Mouse (Mus musculus): Measurements from ENCODE around the gene Dusp12.

Gene Dusp12

GRCm38 (mm10) chr1:170884978-170885561, at the start of gene Dusp12, which contains the start of gene Gm26620:
TSS of gene Dusp12 (minus strand) at chr1:170885540.
TSS of gene Gm26620 (plus strand) at chr1:170885065.
- DNase-seq (ENCODE audit: low spot score) = peak; percentile 75

GRCm38 (mm10) chr1:170934383-170934782, 49.0 kb upstream of the Dusp12 start:
- DNase-seq (ENCODE audit: low spot score) = no peak

GRCm38 (mm10) chr1:170933940-170934339, 48.6 kb upstream of the Dusp12 start:
- no peak for DNase-seq (ENCODE audit: low spot score)

- DNase-seq (ENCODE audit: low spot score) = no peak
Observed at GRCm38 (mm10) chr1:170933386-170933920, 48.1 kb upstream of the Dusp12 start.

- no peak for DNase-seq (ENCODE audit: low spot score)
Observed at GRCm38 (mm10) chr1:170932043-170932442, 46.7 kb upstream of the Dusp12 start.

- no peak for DNase-seq (ENCODE audit: low spot score)
Observed at GRCm38 (mm10) chr1:170929245-170929644, 43.9 kb upstream of the Dusp12 start.

- no peak for DNase-seq (ENCODE audit: low spot score)
Observed at GRCm38 (mm10) chr1:170928467-170928866, 43.1 kb upstream of the Dusp12 start.

- no peak for DNase-seq (ENCODE audit: low spot score)
Observed at GRCm38 (mm10) chr1:170927378-170927777, 42.0 kb upstream of the Dusp12 start, which contains the start of gene Fcrla. TSS of gene Fcrla (minus strand) at chr1:170927583.

- no peak for DNase-seq (ENCODE audit: low spot score)
Observed at GRCm38 (mm10) chr1:170926941-170927340, 41.6 kb upstream of the Dusp12 start.

- no peak for DNase-seq (ENCODE audit: low spot score)
Observed at GRCm38 (mm10) chr1:170924485-170924884, 39.1 kb upstream of the Dusp12 start.

GRCm38 (mm10) chr1:170919308-170919707, 34.0 kb upstream of the Dusp12 start:
- no peak for DNase-seq (ENCODE audit: low spot score)

- DNase-seq (ENCODE audit: low spot score) = no peak
Observed at GRCm38 (mm10) chr1:170915657-170916056, 30.3 kb upstream of the Dusp12 start.

- DNase-seq (ENCODE audit: low spot score) = no peak
Observed at GRCm38 (mm10) chr1:170912891-170913615, 27.7 kb upstream of the Dusp12 start, which contains the start of gene Fcrlb. TSS of gene Fcrlb (minus strand) at chr1:170912941.

GRCm38 (mm10) chr1:170911907-170912660, 26.7 kb upstream of the Dusp12 start:
- DNase-seq (ENCODE audit: low spot score) = no peak

- no peak for DNase-seq (ENCODE audit: low spot score)
Observed at GRCm38 (mm10) chr1:170908341-170908740, 23.0 kb upstream of the Dusp12 start.

GRCm38 (mm10) chr1:170907456-170908191, 22.3 kb upstream of the Dusp12 start:
- DNase-seq (ENCODE audit: low spot score) = no peak

GRCm38 (mm10) chr1:170907111-170907455, 21.7 kb upstream of the Dusp12 start:
- DNase-seq (ENCODE audit: low spot score) = no peak

GRCm38 (mm10) chr1:170903485-170903884, 18.1 kb upstream of the Dusp12 start:
- DNase-seq (ENCODE audit: low spot score) = no peak

GRCm38 (mm10) chr1:170901536-170902238, 16.3 kb upstream of the Dusp12 start:
- peak; percentile 77 for DNase-seq (ENCODE audit: low spot score)

GRCm38 (mm10) chr1:170900799-170901467, 15.6 kb upstream of the Dusp12 start:
- DNase-seq (ENCODE audit: low spot score) = peak; percentile 78

All from layer of hippocampus, adult 9-10 months (tissue).